Mouse (Mus musculus) liver, adult 2 months (tissue): Measurements from ENCODE around the gene Klrb1. TPM values are rescaled to one million over a fixed set of nuclear protein-coding genes. Genes with fewer than 3 reads are reported as not detected.
"Not testable (repeated sequence)": the region's sequence is repeated elsewhere in the genome, so short reads cannot be mapped to it uniquely, and the experiment has no call there.

Experiments
- DNase-seq: peaks from one replicate; pipeline ENCODE4 v3.0.0-alpha.2; 2011; ENCODE audit warnings: low read depth, low spot score; ENCODE audit errors: extremely low read depth
- H3K27ac ChIP-seq: fragments of 200-500 bp; replicated peaks from 2 replicates; pipeline ENCODE4 v1.5.1; 2012; ENCODE audit warnings: low read depth, mild to moderate bottlenecking, control low read depth, inconsistent platforms, low read length; ENCODE audit not compliant: insufficient read depth
- H3K27me3 ChIP-seq: fragments of 200-500 bp; 2 replicates; pipeline ENCODE4 v1.6.1; 2012; ENCODE audit warnings: mild to moderate bottlenecking, moderate library complexity, low read length, inconsistent platforms; ENCODE audit not compliant: control insufficient read depth, insufficient read depth
- H3K36me3 ChIP-seq: fragments of 200-500 bp; 2 replicates; pipeline ENCODE4 v1.6.1; 2012; ENCODE audit warnings: low read length, inconsistent platforms; ENCODE audit not compliant: control insufficient read depth, insufficient read depth
- H3K4me1 ChIP-seq: fragments of 200-500 bp; 2 replicates; pipeline ENCODE4 v1.6.1; 2011; ENCODE audit warnings: low read length; ENCODE audit not compliant: control insufficient read depth, insufficient read depth
- H3K4me3 ChIP-seq: fragments of 200-500 bp; 2 replicates; pipeline ENCODE4 v1.5.1; 2011; ENCODE audit warnings: low read depth, mild to moderate bottlenecking, control low read depth, low read length, moderate library complexity; ENCODE audit not compliant: insufficient read depth
- H3K79me2 ChIP-seq: fragments of 200-500 bp; 2 replicates; pipeline ENCODE4 v1.6.1; 2012; ENCODE audit warnings: inconsistent platforms, mild to moderate bottlenecking, low read length, moderate library complexity; ENCODE audit not compliant: control insufficient read depth, insufficient read depth
- H3K9ac ChIP-seq: fragments of 200-500 bp; 2 replicates; pipeline ENCODE4 v1.6.1; 2012; ENCODE audit warnings: low read depth, mild to moderate bottlenecking, control low read depth, inconsistent platforms, low read length
- CTCF ChIP-seq: fragments of 200-500 bp; IDR thresholded peaks from 2 replicates; pipeline ENCODE4 v1.5.1; 2011; ENCODE audit warnings: low read depth, low read length, control low read depth
- POLR2A ChIP-seq: fragments of 200-500 bp; IDR thresholded peaks from 2 replicates; pipeline ENCODE4 v1.6.1; 2011; ENCODE audit warnings: low read length, control low read depth; ENCODE audit not compliant: insufficient read depth; ENCODE audit errors: extremely low read depth
- WGBS: fragments of 180-500 bp; shearing (Covaris S2); methylation state at CpG from one replicate; pipeline ENCODE4 v1.1.7; 2018; 5-methylcytosine and 5-hydroxymethylcytosine counted together
- polyA plus RNA-seq: library from polyadenylated mRNA; depleted of rRNA; stranded (reverse); fragments of >200 nt; gene quantifications from 2 replicates; pipeline ENCODE4 v1.2.3, GENCODE M21; 2012; rRNA removed
- total RNA-seq: library from RNA; depleted of rRNA; stranded (reverse); fragments of >200 nt; gene quantifications from 2 replicates; pipeline ENCODE4 v1.2.3, GENCODE M21; 2014; rRNA removed

Gene Klrb1
- not detected in 2 replicates for total RNA-seq
- not detected in 2 replicates for polyA plus RNA-seq

DNA sequence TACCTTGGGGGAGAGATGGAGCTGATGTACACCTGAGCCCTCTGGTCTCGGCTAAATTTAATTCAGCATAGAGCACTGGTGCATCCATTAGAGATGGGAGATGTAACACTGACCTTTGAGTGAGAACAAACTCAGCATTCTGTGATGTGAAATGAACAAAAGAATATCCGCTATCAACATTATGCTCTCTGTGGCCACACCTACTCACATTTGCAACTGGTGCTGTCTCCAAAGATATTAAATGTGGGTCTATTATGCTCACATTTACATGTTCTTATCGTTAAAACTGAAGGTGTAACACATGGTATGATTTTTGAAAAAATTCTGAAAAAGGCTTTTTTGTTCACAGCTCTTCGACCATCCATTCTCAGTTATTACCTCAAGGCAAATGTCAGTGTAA lies at the start of gene Klrb1:
Gene Klrb1 (minus strand): TSS at position 101 of the 400 bp plus-strand sequence.
- Histone ChIP-seq H3K27me3 (no peaks in the 10 kb centered on the region), H3K4me1 (no peaks in the 10 kb centered on the region), H3K79me2 (no peaks in the 10 kb centered on the region), H3K4me3 (no peak within 1 kb of the TSS), H3K9ac (no peak within 1 kb of the TSS), H3K36me3 (no peaks in the 10 kb centered on the region), H3K27ac (no peak within 1 kb of the TSS)
- WGBS = 88% methylated on average over 4 of the region's 4 CpGs
- TF ChIP-seq POLR2A (no peak), CTCF (no peak)
- DNase-seq = no peak

DNA sequence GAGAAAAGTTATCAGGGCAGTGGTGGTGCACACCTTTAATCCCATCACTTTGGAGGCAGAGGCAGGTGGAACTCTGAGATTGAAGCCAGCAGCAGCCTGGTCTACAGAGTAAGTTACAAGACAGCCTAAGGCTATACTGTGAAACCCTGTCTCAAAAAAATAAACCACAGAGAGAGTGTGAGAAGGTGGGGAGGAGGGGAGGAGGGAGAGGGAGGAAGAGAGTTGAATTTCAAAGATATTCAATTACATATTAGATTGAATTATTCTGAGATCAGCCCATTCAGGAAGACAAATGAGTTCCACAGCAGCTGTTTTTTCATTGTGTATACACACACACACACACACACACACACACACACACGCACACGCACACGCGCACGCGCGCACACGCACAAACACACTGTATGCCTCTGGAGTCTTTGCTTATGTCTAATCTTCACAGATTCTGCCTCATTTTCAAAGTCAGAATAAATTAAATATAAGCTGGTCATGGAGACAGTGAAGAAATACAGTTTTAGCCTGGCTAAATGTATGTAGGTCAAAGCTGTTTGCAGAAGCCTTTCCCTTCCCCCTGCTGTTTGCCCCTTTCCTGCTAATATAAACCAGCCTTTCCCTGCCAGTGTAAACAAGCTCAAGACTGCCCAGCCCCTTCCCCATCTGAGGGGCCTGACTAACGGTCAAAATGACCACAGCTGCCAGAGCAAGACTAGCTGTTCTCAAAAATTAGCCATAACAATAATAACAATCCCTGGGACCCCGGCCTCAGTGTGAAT lies 46.8 kb upstream of the Klrb1 start:
- Histone ChIP-seq H3K79me2 (no peaks in the 10 kb centered on the region), H3K27ac (no peak overlapping the region), H3K4me1 (no peaks in the 10 kb centered on the region), H3K9ac (no peak overlapping the region), H3K4me3 (no peak overlapping the region), H3K27me3 (no peaks in the 10 kb centered on the region), H3K36me3 (no peaks in the 10 kb centered on the region)
- no peak for TF ChIP-seq POLR2A
- no peak for TF ChIP-seq CTCF
- DNase-seq = no peak
- WGBS = 79% methylated on average over 10 of the region's 10 CpGs

DNA sequence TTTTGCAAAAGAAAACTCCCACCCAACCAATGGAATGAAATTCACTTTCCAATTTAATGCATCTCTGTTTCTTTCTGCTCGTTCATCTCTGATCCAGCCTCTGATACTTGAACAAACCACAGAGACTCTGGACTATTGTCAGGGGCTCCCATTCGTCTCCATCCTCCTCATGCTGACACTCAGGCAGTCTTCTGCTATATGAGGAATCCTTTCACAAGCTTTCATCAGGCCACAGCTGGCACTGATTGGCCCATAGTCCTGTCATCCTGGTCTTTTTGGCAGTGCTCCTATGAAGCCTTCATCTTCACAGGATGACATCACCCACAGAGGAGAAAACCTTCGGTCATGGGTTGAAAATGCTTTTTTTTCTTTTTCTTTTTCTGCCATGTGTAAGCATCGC lies 45.2 kb upstream of the Klrb1 start:
- H3K27me3 ChIP-seq = no peaks in the 10 kb centered on the region
- no peaks in the 10 kb centered on the region for H3K36me3 ChIP-seq
- no peaks in the 10 kb centered on the region for H3K4me1 ChIP-seq
- DNase-seq = no peak
- no peak overlapping the region for H3K27ac ChIP-seq
- no peak for TF ChIP-seq POLR2A
- no peak for TF ChIP-seq CTCF
- no peak overlapping the region for H3K4me3 ChIP-seq
- H3K79me2 ChIP-seq = no peaks in the 10 kb centered on the region
- 86% methylated on average over 4 of the region's 4 CpGs for WGBS
- H3K9ac ChIP-seq = no peak overlapping the region

DNA sequence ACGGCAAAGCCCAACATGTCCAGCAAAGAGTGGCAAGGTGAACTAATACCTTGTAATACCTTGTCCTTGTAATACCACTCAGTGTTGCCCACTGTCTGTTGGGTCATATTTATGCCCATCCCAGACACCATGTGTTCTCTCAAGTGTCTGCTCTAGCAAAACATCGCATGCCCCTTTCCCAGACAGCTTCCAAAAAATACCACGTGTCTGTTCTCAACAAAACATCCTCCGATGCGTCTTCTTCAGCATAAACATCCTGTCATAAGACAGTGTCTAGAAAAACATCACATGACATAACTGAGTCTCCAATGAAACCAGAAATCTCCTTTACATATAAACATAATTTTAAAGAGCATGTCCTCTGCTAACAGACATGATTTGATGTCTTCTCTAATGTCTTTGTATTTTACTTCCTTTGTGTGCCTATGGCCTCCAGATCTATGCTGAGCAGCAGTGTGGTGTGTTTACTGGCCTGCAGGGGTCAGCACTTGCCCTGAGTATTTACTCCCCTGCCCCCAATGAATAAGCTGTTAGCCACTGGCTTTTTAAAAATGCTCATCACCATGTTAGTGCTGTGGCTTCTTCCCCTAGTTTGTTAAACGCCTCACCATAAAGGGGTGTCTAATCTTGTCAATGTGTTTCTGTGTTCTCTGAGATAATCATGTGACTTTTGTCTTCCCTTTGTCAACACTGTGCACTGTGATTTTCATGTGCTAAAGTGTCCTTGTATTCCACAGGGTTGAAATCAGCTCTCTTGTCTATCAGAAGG lies 43.8 kb upstream of the Klrb1 start:
- H3K79me2 ChIP-seq, H3K27ac ChIP-seq, H3K27me3 ChIP-seq, H3K9ac ChIP-seq, H3K4me1 ChIP-seq, H3K4me3 ChIP-seq, H3K36me3 ChIP-seq: not testable (repeated sequence)
- peak; percentile 48 for DNase-seq
- 53% methylated on average over 6 of the region's 6 CpGs for WGBS
- peak; percentile 61; the same call in 1 of the 2 replicates for TF ChIP-seq CTCF

DNA sequence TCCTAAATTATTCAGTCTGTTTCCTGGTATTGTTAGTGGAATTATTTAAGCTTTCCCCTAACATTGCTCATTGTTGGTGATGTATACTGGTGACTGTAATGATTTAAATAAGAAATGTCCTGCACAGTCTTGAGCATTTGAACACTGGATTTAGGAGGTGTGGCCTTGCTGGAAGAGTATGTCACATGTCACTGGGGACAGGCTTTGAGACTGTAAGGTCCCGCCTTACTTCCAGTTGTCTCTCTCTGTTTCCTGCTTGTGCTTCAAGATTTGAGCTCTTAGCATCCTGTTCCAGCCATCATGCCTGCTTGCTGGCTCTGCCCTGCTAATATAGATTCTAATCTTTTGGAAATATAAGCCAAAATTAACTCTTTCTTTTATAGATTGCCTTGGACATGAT lies 42.4 kb upstream of the Klrb1 start:
- H3K27ac ChIP-seq = no peak overlapping the region
- H3K36me3 ChIP-seq = no peaks in the 10 kb centered on the region
- no peak for DNase-seq
- TF ChIP-seq CTCF (no peak), POLR2A (no peak)
- no peaks in the 10 kb centered on the region for H3K27me3 ChIP-seq
- H3K4me3 ChIP-seq = no peak overlapping the region
- no peaks in the 10 kb centered on the region; the same call in 1 of the 2 replicates for H3K4me1 ChIP-seq
- H3K79me2 ChIP-seq = no peaks in the 10 kb centered on the region
- 89% methylated on average over 1 of the region's 1 CpGs for WGBS
- H3K9ac ChIP-seq = no peak overlapping the region

DNA sequence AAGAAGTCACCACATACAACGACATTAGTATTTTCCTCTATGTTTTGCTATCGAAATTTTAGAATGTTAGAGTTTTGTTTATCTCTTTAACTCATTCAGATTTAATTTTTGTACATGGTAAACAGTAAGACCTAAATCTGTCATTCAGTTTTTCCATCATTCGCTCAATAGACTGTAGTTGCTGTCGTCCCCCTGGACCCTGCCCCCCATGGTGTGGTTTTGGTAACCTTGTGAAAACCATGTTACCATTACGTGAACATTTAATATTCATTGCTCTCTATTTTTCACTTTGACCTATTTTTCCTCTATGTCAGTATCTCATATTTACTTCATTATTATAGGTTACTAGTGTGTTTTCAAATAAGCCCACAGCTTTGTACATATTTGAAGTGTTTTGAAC lies 41.7 kb upstream of the Klrb1 start:
- Histone ChIP-seq H3K79me2 (no peaks in the 10 kb centered on the region), H3K9ac (no peak overlapping the region), H3K27ac (no peak overlapping the region), H3K36me3 (no peaks in the 10 kb centered on the region), H3K4me1 (peaks cover under 1% of the 10 kb centered on the region; the same call in 1 of the 2 replicates), H3K27me3 (no peaks in the 10 kb centered on the region), H3K4me3 (no peak overlapping the region)
- TF ChIP-seq POLR2A = no peak
- no peak for TF ChIP-seq CTCF
- WGBS = 27% methylated on average over 5 of the region's 5 CpGs
- no peak for DNase-seq
